Mouse (Mus musculus) lung, postnatal 0 days (tissue): ENCODE data around the gene Olfr1426. TPM values are rescaled to one million over a fixed set of nuclear protein-coding genes. Genes with fewer than 3 reads are reported as not detected.

Experiments
- ATAC-seq: fragments of 200-750 bp; cut with Nextera tagmentation; 2 replicates; pipeline ENCODE4 v1.8.0; 2017; ENCODE audit warnings: moderate library complexity
- DNase-seq: peaks from one replicate; pipeline ENCODE4 v3.0.0-alpha.2; 2016; ENCODE audit warnings: low spot score
- H3K27ac ChIP-seq: fragments of 300-500 bp; sonication (generic); 2 replicates; pipeline ENCODE4 v1.5.1; 2014; ENCODE audit warnings: antibody characterized with exemption, mild to moderate bottlenecking, low read length, mixed read lengths
- H3K27me3 ChIP-seq: fragments of 300-500 bp; sonication (generic); replicated peaks from 2 replicates; pipeline ENCODE4 v1.6.1; 2014; ENCODE audit warnings: low read length, mixed read lengths; ENCODE audit not compliant: insufficient read depth
- H3K36me3 ChIP-seq: fragments of 300-500 bp; sonication (generic); 2 replicates; pipeline ENCODE4 v1.6.1; 2014; ENCODE audit warnings: low read length, mixed read lengths; ENCODE audit not compliant: insufficient read depth
- H3K4me1 ChIP-seq: fragments of 300-500 bp; sonication (generic); 2 replicates; pipeline ENCODE4 v1.6.1; 2014; ENCODE audit warnings: antibody characterized with exemption, low read depth, low read length, mixed read lengths; ENCODE audit not compliant: insufficient read depth
- H3K4me2 ChIP-seq: fragments of 300-500 bp; sonication (generic); replicated peaks from 2 replicates; pipeline ENCODE4 v1.6.1; 2014; ENCODE audit warnings: low read depth, mild to moderate bottlenecking, low read length, moderate library complexity, mixed read lengths
- H3K4me3 ChIP-seq: fragments of 300-500 bp; sonication (generic); 2 replicates; pipeline ENCODE4 v1.5.1; 2014; ENCODE audit warnings: low read depth, low read length
- H3K9ac ChIP-seq: fragments of 300-500 bp; sonication (generic); replicated peaks from 2 replicates; pipeline ENCODE4 v1.6.1; 2014; ENCODE audit warnings: low read depth, mild to moderate bottlenecking
- H3K9me3 ChIP-seq: fragments of 300-500 bp; sonication (generic); 2 replicates; pipeline ENCODE4 v1.6.1; 2016; ENCODE audit warnings: low read length, mixed read lengths
- CTCF ChIP-seq: IDR thresholded peaks from 2 replicates; pipeline ENCODE4 v1.5.1; 2016; ENCODE audit warnings: antibody characterized with exemption, mild to moderate bottlenecking
- EP300 ChIP-seq: IDR thresholded peaks from 2 replicates; pipeline ENCODE4 v1.6.1; 2016; ENCODE audit warnings: antibody characterized with exemption, mild to moderate bottlenecking, control low read depth
- WGBS: fragments of 180-500 bp; shearing (Covaris S2); extraction: QIAGEN DNeasy Blood & Tissue Kit; methylation state at CpG from one replicate; pipeline ENCODE4 v1.1.7; 2014; 5-methylcytosine and 5-hydroxymethylcytosine counted together
- polyA plus RNA-seq: library from polyadenylated mRNA; unstranded; fragments of >200 nt; fragmentation: Nextera tagmentation; extraction: Ambion mirVana; gene quantifications from 2 replicates; pipeline ENCODE4 v1.2.1, GENCODE M21; 2015

Olfr1426 gene
- polyA plus RNA-seq, result not detected in 2 replicates

DNA sequence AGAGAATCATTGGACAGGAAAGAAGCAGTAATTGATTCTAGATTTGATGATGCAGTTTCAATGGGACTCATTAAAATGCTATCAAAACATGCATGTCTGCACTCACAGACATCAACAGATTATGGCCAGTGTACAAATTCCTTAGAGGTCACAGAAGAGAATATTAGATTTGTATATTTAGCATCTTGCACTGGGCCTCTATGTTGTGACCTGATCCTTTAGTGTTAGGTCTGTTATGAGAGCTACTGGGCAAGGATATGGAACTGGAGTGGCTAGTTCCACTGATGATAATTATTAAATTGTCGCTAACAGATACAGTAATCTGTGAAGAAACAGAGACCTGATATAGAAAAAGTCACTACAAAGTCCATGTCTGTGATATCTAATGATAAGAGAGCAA lies at the start of gene Olfr1426:
Gene Olfr1426 (minus strand): TSS at position 101 of the 400 bp plus-strand sequence.
- no peaks in the 10 kb centered on the region for H3K4me1 ChIP-seq
- no peaks in the 10 kb centered on the region for H3K27me3 ChIP-seq
- no peak within 1 kb of the TSS for H3K9ac ChIP-seq
- no peak for TF ChIP-seq EP300
- no peak for TF ChIP-seq CTCF
- no peak within 1 kb of the TSS for H3K4me3 ChIP-seq
- ATAC-seq (no peak), DNase-seq (no peak)
- no peak within 1 kb of the TSS for H3K27ac ChIP-seq
- H3K4me2 ChIP-seq, result no peak within 1 kb of the TSS
- WGBS, result 73% methylated on average over 1 of the region's 1 CpGs
- no peaks in the 10 kb centered on the region for H3K36me3 ChIP-seq
- H3K9me3 ChIP-seq, result no peaks in the 10 kb centered on the region

DNA sequence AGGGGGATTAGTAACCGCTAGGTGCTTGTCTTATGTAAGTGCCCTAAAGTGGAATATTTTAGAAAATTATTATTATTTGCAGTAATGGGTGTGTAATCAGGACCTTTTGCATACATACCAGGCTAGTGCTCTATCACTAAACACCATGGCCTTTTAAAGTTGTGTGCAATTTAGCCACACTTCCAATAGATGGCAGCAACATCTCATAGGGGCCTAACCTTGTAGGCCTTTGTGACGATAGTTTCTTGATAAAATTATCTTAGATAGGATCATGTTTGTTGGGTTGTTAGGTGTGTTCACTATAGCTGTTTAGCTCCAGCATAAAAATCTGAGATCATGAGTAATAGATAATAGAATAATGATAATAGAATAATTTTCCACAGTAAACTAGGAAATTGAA lies 42.5 kb upstream of the Olfr1426 start:
- no peak for ATAC-seq
- Histone ChIP-seq H3K4me3 (no peak overlapping the region), H3K9me3 (no peaks in the 10 kb centered on the region), H3K36me3 (no peaks in the 10 kb centered on the region), H3K27me3 (no peaks in the 10 kb centered on the region), H3K4me2 (no peak overlapping the region), H3K4me1 (no peaks in the 10 kb centered on the region), H3K27ac (no peak overlapping the region), H3K9ac (no peak overlapping the region)
- 20% methylated on average over 2 of the region's 2 CpGs for WGBS
- TF ChIP-seq CTCF (peak; percentile 66), EP300 (no peak)
- DNase-seq, result peak; percentile 58

GRCm38 (mm10) chr19:12123103-12123502 lies 31.3 kb upstream of the Olfr1426 start, which contains the start of gene Olfr76:
Gene Olfr76 (minus strand): TSS chr19:12123203.
- H3K9ac ChIP-seq, result no peak within 1 kb of the TSS
- H3K27me3 ChIP-seq, result no peaks in the 10 kb centered on the region
- H3K36me3 ChIP-seq, result no peaks in the 10 kb centered on the region
- DNase-seq (no peak), ATAC-seq (no peak)
- H3K9me3 ChIP-seq, result no peaks in the 10 kb centered on the region
- H3K4me2 ChIP-seq, result no peak within 1 kb of the TSS
- H3K4me3 ChIP-seq, result no peak within 1 kb of the TSS
- 60% methylated on average over 3 of the region's 3 CpGs for WGBS
- no peak for TF ChIP-seq CTCF
- TF ChIP-seq EP300, result no peak
- no peak within 1 kb of the TSS for H3K27ac ChIP-seq
- H3K4me1 ChIP-seq, result no peaks in the 10 kb centered on the region

GRCm38 (mm10) chr19:12116464-12116863 lies 24.7 kb upstream of the Olfr1426 start:
- DNase-seq (no peak), ATAC-seq (no peak)
- TF ChIP-seq EP300 (no peak), CTCF (no peak)
- H3K9me3 ChIP-seq, result no peaks in the 10 kb centered on the region
- 85% methylated on average over 3 of the region's 3 CpGs for WGBS
- H3K27ac ChIP-seq, result no peak overlapping the region
- no peak overlapping the region for H3K9ac ChIP-seq
- H3K4me2 ChIP-seq, result no peak overlapping the region
- no peaks in the 10 kb centered on the region for H3K36me3 ChIP-seq
- H3K4me1 ChIP-seq, result no peaks in the 10 kb centered on the region
- no peaks in the 10 kb centered on the region for H3K27me3 ChIP-seq
- H3K4me3 ChIP-seq, result no peak overlapping the region

DNA sequence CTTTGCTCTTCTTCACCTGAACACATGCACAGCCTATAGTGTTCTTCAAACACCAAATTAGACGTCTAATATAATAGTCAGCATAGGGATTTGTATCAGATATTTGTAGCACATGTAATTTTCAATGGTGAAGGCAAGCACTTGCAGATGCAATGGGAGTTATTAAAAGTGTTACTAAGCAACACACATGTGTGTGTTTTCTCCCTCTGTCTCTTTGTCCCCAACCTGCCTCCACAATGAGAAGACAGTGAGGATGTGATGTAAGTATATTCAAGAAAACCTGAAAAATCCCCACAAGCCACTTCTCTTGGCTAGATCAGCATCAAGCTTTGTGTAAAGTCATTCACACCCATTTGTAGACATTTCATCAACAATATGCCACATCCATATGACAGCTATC lies 24.0 kb upstream of the Olfr1426 start, which contains the start of gene Olfr1428:
Gene Olfr1428 (minus strand): TSS at position 101 of the 400 bp plus-strand sequence.
- ATAC-seq, result no peak
- DNase-seq, result no peak
- Histone ChIP-seq H3K4me1 (no peaks in the 10 kb centered on the region), H3K9ac (no peak within 1 kb of the TSS), H3K27me3 (no peaks in the 10 kb centered on the region), H3K36me3 (no peaks in the 10 kb centered on the region), H3K4me3 (no peak within 1 kb of the TSS), H3K4me2 (no peak within 1 kb of the TSS), H3K27ac (no peak within 1 kb of the TSS), H3K9me3 (no peaks in the 10 kb centered on the region)
- WGBS, result 64% methylated on average over 1 of the region's 1 CpGs
- TF ChIP-seq CTCF, result no peak
- TF ChIP-seq EP300, result no peak

GRCm38 (mm10) chr19:12113807-12114206 lies 22.0 kb upstream of the Olfr1426 start:
- no peak overlapping the region for H3K9ac ChIP-seq
- DNase-seq (no peak), ATAC-seq (no peak)
- no peaks in the 10 kb centered on the region for H3K36me3 ChIP-seq
- H3K4me1 ChIP-seq, result no peaks in the 10 kb centered on the region
- no peak overlapping the region for H3K27ac ChIP-seq
- no peak overlapping the region for H3K4me3 ChIP-seq
- 36% methylated on average over 1 of the region's 1 CpGs for whole genome bisulfite sequencing
- no peak overlapping the region for H3K4me2 ChIP-seq
- H3K9me3 ChIP-seq, result no peaks in the 10 kb centered on the region
- TF ChIP-seq EP300 (no peak), CTCF (no peak)
- no peaks in the 10 kb centered on the region for H3K27me3 ChIP-seq

GRCm38 (mm10) chr19:12104541-12104940 lies 12.7 kb upstream of the Olfr1426 start:
- no peak overlapping the region for H3K9ac ChIP-seq
- H3K27ac ChIP-seq, result no peak overlapping the region
- TF ChIP-seq EP300, result no peak
- TF ChIP-seq CTCF, result no peak
- no peak for ATAC-seq
- H3K4me2 ChIP-seq, result no peak overlapping the region
- no peak overlapping the region for H3K4me3 ChIP-seq
- H3K36me3 ChIP-seq, result no peaks in the 10 kb centered on the region
- no peaks in the 10 kb centered on the region for H3K4me1 ChIP-seq
- no peaks in the 10 kb centered on the region for H3K27me3 ChIP-seq
- DNase-seq, result no peak
- WGBS, result 58% methylated on average over 1 of the region's 1 CpGs
- H3K9me3 ChIP-seq, result no peaks in the 10 kb centered on the region
